Mouse (Mus musculus) cerebellum, adult 2 months (tissue): ENCODE measurements around the gene Olfr313.

Experiments used
- CTCF ChIP-seq: fragments of 200-500 bp; IDR thresholded peaks from 2 replicates; pipeline ENCODE4 v1.5.1; 2011; ENCODE audit warnings: low read depth, mild to moderate bottlenecking, control low read depth, low read length, moderate library complexity, borderline replicate concordance; ENCODE audit not compliant: insufficient read depth
- POLR2A ChIP-seq: fragments of 200-500 bp; IDR thresholded peaks from 2 replicates; pipeline ENCODE4 v1.6.1; 2011; ENCODE audit warnings: low read length, control low read depth, borderline replicate concordance; ENCODE audit not compliant: insufficient read depth

- TF ChIP-seq CTCF (no peak), POLR2A (no peak)
Observed at GRCm38 (mm10) chr11:58790646-58791045, 24.2 kb upstream of the Olfr313 start.
